Mouse (Mus musculus): Measurements from ENCODE around the gene Gm26558. TPM values are rescaled to one million over a fixed set of nuclear protein-coding genes. Genes with fewer than 3 reads are reported as not detected.

Gene Gm26558
- polyA plus RNA-seq, 1 experiment, result 3.3 TPM

DNA sequence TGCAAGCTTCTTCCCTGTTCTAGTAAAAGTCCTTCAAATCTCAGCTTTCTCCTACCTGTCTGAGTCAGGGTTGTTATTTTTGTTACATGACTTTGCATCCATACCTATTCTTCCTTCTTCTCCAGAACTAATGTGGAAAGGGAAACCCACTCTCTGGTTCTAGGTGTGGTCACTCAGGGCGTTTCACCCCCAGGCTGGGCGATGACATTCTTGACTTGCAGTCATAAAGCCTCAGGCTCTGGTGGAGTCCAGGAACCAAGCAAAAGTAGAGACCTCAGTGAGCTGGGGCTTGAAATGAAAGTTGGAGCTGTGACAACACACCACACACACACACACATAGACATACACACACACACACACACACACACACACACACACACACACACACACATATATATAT lies 45.8 kb downstream of the Gm26558 start:
- H3K4me2 ChIP-seq (ENCODE audit: low read depth), result no peak overlapping the region
- no peaks in the 10 kb centered on the region for H3K27me3 ChIP-seq (ENCODE audit: control insufficient read depth, insufficient read depth, insufficient read length)
- TF ChIP-seq REST (IDR thresholded peaks at IDR 0.05; ENCODE audit: insufficient read depth, insufficient read length) (no peak), MYOG (IDR thresholded peaks at IDR 0.05; ENCODE audit: control insufficient read depth in 1 of 3, insufficient read depth in 1 of 3, insufficient read length in 2 of 3, low read depth in 2 of 3) (no peak)
- no peaks in the 10 kb centered on the region for H3K36me3 ChIP-seq (ENCODE audit: control insufficient read depth, insufficient read depth)
- H3K4me3 ChIP-seq, result no peak overlapping the region
- no peaks in the 10 kb centered on the region for H3K79me2 ChIP-seq (ENCODE audit: control insufficient read depth, insufficient read depth)
- no peak overlapping the region for H3ac ChIP-seq (ENCODE audit: control insufficient read depth, insufficient read length)

GRCm38 (mm10) chr2:70614745-70615351 lies 47.1 kb downstream of the Gm26558 start:
- Histone ChIP-seq H3ac (ENCODE audit: control insufficient read depth, insufficient read length) (no peak overlapping the region), H3K4me2 (ENCODE audit: low read depth) (no peak overlapping the region), H3K4me3 (no peak overlapping the region), H3K36me3 (ENCODE audit: control insufficient read depth, insufficient read depth) (no peaks in the 10 kb centered on the region), H3K27me3 (ENCODE audit: control insufficient read depth, insufficient read depth, insufficient read length) (no peaks in the 10 kb centered on the region), H3K79me2 (ENCODE audit: control insufficient read depth, insufficient read depth) (no peaks in the 10 kb centered on the region)
- TF ChIP-seq TCF3 (IDR thresholded peaks at IDR 0.05; ENCODE audit: insufficient read length, low read depth) (no peak), CEBPB (IDR thresholded peaks at IDR 0.05; ENCODE audit: insufficient read depth, poor library complexity, severe bottlenecking) (no peak), USF1 (IDR thresholded peaks at IDR 0.05; ENCODE audit: low read depth) (no peak), MYOD1 (IDR thresholded peaks at IDR 0.05; ENCODE audit: control insufficient read depth in 1 of 3, insufficient read length in 2 of 3, low read depth in 2 of 3) (no peak), POLR2AphosphoS2 (IDR thresholded peaks at IDR 0.05; ENCODE audit: insufficient read length, low read depth) (no peak), E2F4 (IDR thresholded peaks at IDR 0.05; ENCODE audit: insufficient read depth) (no peak), MAX (IDR thresholded peaks at IDR 0.05; ENCODE audit: low read depth) (no peak), POLR2A (IDR thresholded peaks at IDR 0.05; ENCODE audit: insufficient read length, low read depth) (no peak), REST (IDR thresholded peaks at IDR 0.05; ENCODE audit: insufficient read depth, insufficient read length) (no peak), MYOG (IDR thresholded peaks at IDR 0.05; ENCODE audit: control insufficient read depth in 1 of 3, insufficient read depth in 1 of 3, insufficient read length in 2 of 3, low read depth in 2 of 3) (no peak)

Other genes with a start within 250 kb of the Gm26558 start
- gene Sp5, start 187.2 kb downstream of the Gm26558 start, polyA plus RNA-seq (2012; fragmentation: generic; extraction: Trizol), result not detected
- 0.13 TPM for gene Erich2, start 153.3 kb downstream of the Gm26558 start, polyA plus RNA-seq (2012; fragmentation: generic; extraction: Trizol)
- gene Gad1, start 109.0 kb downstream of the Gm26558 start, polyA plus RNA-seq (2012; fragmentation: generic; extraction: Trizol), result not detected
- 113 TPM for gene Gorasp2, start 532 bp downstream of the Gm26558 start, polyA plus RNA-seq (2012; fragmentation: generic; extraction: Trizol)
- gene Tlk1, start 163.6 kb upstream of the Gm26558 start, polyA plus RNA-seq (2012; fragmentation: generic; extraction: Trizol), result 9.4 TPM

Measured in myocyte (in vitro differentiated cells).